Mouse (Mus musculus) T-helper 1 cell (primary cell): Measurements from ENCODE around the gene Rassf2.

Source experiments
- in situ Hi-C: fragments of 300-600 bp; cut with MboI, MseI; formaldehyde crosslinking; loops from one replicate; pipeline ENCODE4 v1.15.1; 2025; ENCODE audit warnings: high pct_unique_total_duplicates

The Rassf2 gene

GRCm38 (mm10) chr2:131956336-131957256 is 73.5 kb downstream of the Rassf2 start:
- in situ Hi-C loops = loop anchor here (10.0 kb wide), 1 partner anchor 62 kb away; no protein-coding TSS in a partner anchor

- in situ Hi-C loops = loop anchor here (10.0 kb wide), 1 partner anchor 60 kb away; no protein-coding TSS in a partner anchor
These were observed 74.8 kb downstream of the Rassf2 start for GRCm38 (mm10) chr2:131955264-131955663.

- in situ Hi-C loops = loop anchor here (10.0 kb wide), 1 partner anchor 60 kb away; no protein-coding TSS in a partner anchor
These were observed 75.2 kb downstream of the Rassf2 start for GRCm38 (mm10) chr2:131954835-131955234.

GRCm38 (mm10) chr2:131953711-131954110 is 76.3 kb downstream of the Rassf2 start:
- in situ Hi-C loops = loop anchor here (10.0 kb wide), 1 partner anchor 59 kb away; no protein-coding TSS in a partner anchor

- in situ Hi-C loops = loop anchor here (10.0 kb wide), 1 partner anchor 58 kb away; no protein-coding TSS in a partner anchor
These were observed 77.0 kb downstream of the Rassf2 start for GRCm38 (mm10) chr2:131952961-131953538.

GRCm38 (mm10) chr2:131952456-131952855 is 77.6 kb downstream of the Rassf2 start:
- in situ Hi-C loops = loop anchor here (10.0 kb wide), 1 partner anchor 58 kb away; no protein-coding TSS in a partner anchor

GRCm38 (mm10) chr2:131950598-131951095 is 79.4 kb downstream of the Rassf2 start, which contains the start of gene Prnd:
Gene Prnd (plus strand): TSS chr2:131950861.
- in situ Hi-C loops = loop anchor here (10.0 kb wide), 1 partner anchor 56 kb away; no protein-coding TSS in a partner anchor

- in situ Hi-C loops = loop anchor here (10.0 kb wide), 2 partner anchors 55 to 385 kb away; partner anchors contain the start of gene Adra1d
These were observed 80.1 kb downstream of the Rassf2 start for GRCm38 (mm10) chr2:131949767-131950597.

GRCm38 (mm10) chr2:131948916-131949639 is 81.0 kb downstream of the Rassf2 start:
- in situ Hi-C loops = loop anchor here (10.0 kb wide), 1 partner anchor 384 kb away; the partner anchor contains the start of gene Adra1d

- in situ Hi-C loops = loop anchor here (10.0 kb wide), 1 partner anchor 383 kb away; the partner anchor contains the start of gene Adra1d
These were observed 81.9 kb downstream of the Rassf2 start for GRCm38 (mm10) chr2:131948156-131948555.

- in situ Hi-C loops = loop anchor here (10.0 kb wide), 1 partner anchor 382 kb away; the partner anchor contains the start of gene Adra1d
These were observed 83.7 kb downstream of the Rassf2 start for GRCm38 (mm10) chr2:131946351-131946750.

- in situ Hi-C loops = loop anchor here (10.0 kb wide), 1 partner anchor 381 kb away; the partner anchor contains the start of gene Adra1d
These were observed 84.3 kb downstream of the Rassf2 start for GRCm38 (mm10) chr2:131945765-131946164.

- in situ Hi-C loops = loop anchor here (10.0 kb wide), 1 partner anchor 380 kb away; the partner anchor contains the start of gene Adra1d
These were observed 84.8 kb downstream of the Rassf2 start for GRCm38 (mm10) chr2:131945225-131945624.

GRCm38 (mm10) chr2:131944370-131944769 is 85.7 kb downstream of the Rassf2 start:
- in situ Hi-C loops = loop anchor here (10.0 kb wide), 1 partner anchor 380 kb away; the partner anchor contains the start of gene Adra1d

GRCm38 (mm10) chr2:131941501-131941900 is 88.6 kb downstream of the Rassf2 start:
- in situ Hi-C loops = loop anchor here (10.0 kb wide), 1 partner anchor 377 kb away; the partner anchor contains the start of gene Adra1d

- in situ Hi-C loops = loop anchor here (10.0 kb wide), 1 partner anchor 376 kb away; the partner anchor contains the start of gene Adra1d
These were observed 89.6 kb downstream of the Rassf2 start for GRCm38 (mm10) chr2:131940506-131940905.
